In genomic region chr15:25415958-25416357, GRCm38 (mm10) we compare ENCODE assay signal across 13 mouse cellular contexts. TPM values are rescaled to one million over a fixed set of nuclear protein-coding genes. Genes with fewer than 3 reads are reported as not detected.
DNase-seq lines count a peak whose midpoint lies in the region; ATAC-seq lines count a peak whose summit lies in the region.
"Had no signal": no experiment of that assay in that cellular context is flagged by ENCODE, and none has a peak within 500 bp of the region (broad histone marks: within the 10 kb centered on the region; RNA-seq: fewer than 3 reads in every experiment).

No protein-coding gene starts in this region.

- no peaks in the 10 kb centered on the region for H3K36me3 ChIP-seq in forebrain, embryonic 16.5 days (ENCODE audit: control insufficient read depth, insufficient read depth)
- H3K36me3 ChIP-seq in midbrain, embryonic 11.5 days (ENCODE audit: control insufficient read depth, insufficient read depth, low read length) = no peaks in the 10 kb centered on the region
- H3K36me3 ChIP-seq: limb, embryonic 12.5 days had no signal

- intact Hi-C loops in left cerebral cortex, postnatal 10 days (cut with DNase I) = loop anchor here (2.0 to 10.0 kb wide), 5 partner anchors 121 to 765 kb away; no protein-coding TSS in a partner anchor

- 0 out of 2 replicates have a peak overlapping the region, but pooled peaks have one; percentile 31 for H3K27ac ChIP-seq in forebrain, embryonic 16.5 days (ENCODE audit: low read length)
- H3K27ac ChIP-seq in midbrain, embryonic 11.5 days (ENCODE audit: low read depth, low read length) = no peak overlapping the region; the same call in 1 of the 2 replicates
- H3K27ac ChIP-seq: limb, embryonic 12.5 days had no signal

- peak overlapping the region; percentile 76 for H3K4me2 ChIP-seq in forebrain, embryonic 16.5 days (ENCODE audit: low read length)
- peak overlapping the region; percentile 79 for H3K4me2 ChIP-seq in midbrain, embryonic 11.5 days
- H3K4me2 ChIP-seq: limb, embryonic 12.5 days; lung, embryonic 14.5 days had no signal

- WGBS in forebrain, embryonic 16.5 days = 18% methylated on average over 4 of the region's 4 CpGs
- WGBS in midbrain, embryonic 11.5 days = 35% methylated on average over 4 of the region's 4 CpGs

- no peak for ATAC-seq in forebrain, embryonic 16.5 days
- 0 out of 2 replicates have a peak, but pooled peaks have one; percentile 1 for ATAC-seq in midbrain, embryonic 11.5 days (ENCODE audit: low FRiP score)
- ATAC-seq: activated CD4-positive, CD25-positive, alpha-beta regulatory T cell, adult 4 months had no signal

- H3K4me3 ChIP-seq in forebrain, embryonic 16.5 days (replicated peaks; ENCODE audit: low read length) = peak overlapping the region; percentile 99
- H3K4me3 ChIP-seq in midbrain, embryonic 11.5 days (ENCODE audit: low read depth, low read length) = peak overlapping the region; percentile 97
- H3K4me3 ChIP-seq: limb, embryonic 12.5 days had no signal

- H3K9ac ChIP-seq in forebrain, embryonic 16.5 days (replicated peaks; ENCODE audit: low read depth, low read length) = peak overlapping the region; percentile 55
- peak overlapping the region; percentile 38 for H3K9ac ChIP-seq in midbrain, embryonic 11.5 days (ENCODE audit: low read length)
- H3K9ac ChIP-seq: limb, embryonic 12.5 days; lung, embryonic 14.5 days had no signal

- peaks cover under 1% of the 10 kb centered on the region; the same call in 1 of the 2 replicates for H3K9me3 ChIP-seq in forebrain, embryonic 16.5 days (ENCODE audit: control insufficient read depth, low read length)
- H3K9me3 ChIP-seq in midbrain, embryonic 11.5 days (ENCODE audit: control insufficient read depth, low read length) = no peaks in the 10 kb centered on the region
- H3K9me3 ChIP-seq: limb, embryonic 12.5 days had no signal

- peak; percentile 31 for DNase-seq in retina, postnatal 1 day
- DNase-seq in retina, embryonic 14.5 days (ENCODE audit: low spot score) = no peak
- peak; percentile 97 for DNase-seq in midbrain, embryonic 11.5 days (ENCODE audit: low spot score, missing footprints)
- DNase-seq in heart, postnatal 4 days = no peak
- DNase-seq in left cerebral cortex, postnatal 10 days (ENCODE audit: extremely low spot score in 1 of 2, low spot score in 2 of 2) = no peak
- no peak for DNase-seq in left cerebral cortex, adult 18-20 months (ENCODE audit: low spot score in 2 of 2)
- no peak for DNase-seq in gastrocnemius, adult 18-20 months (ENCODE audit: low spot score)
- DNase-seq: kidney, adult 9 months; lung, embryonic 14.5 days; thymus, postnatal 36 days had no signal

- H3K27me3 ChIP-seq in forebrain, embryonic 16.5 days (replicated peaks; ENCODE audit: control insufficient read depth, insufficient read depth, low read length) = no peaks in the 10 kb centered on the region
- H3K27me3 ChIP-seq in midbrain, embryonic 11.5 days (ENCODE audit: control insufficient read depth, insufficient read depth, low read length) = no peaks in the 10 kb centered on the region

- peaks cover 20% of the 10 kb centered on the region for H3K4me1 ChIP-seq in forebrain, embryonic 16.5 days (replicated peaks; ENCODE audit: control insufficient read depth, insufficient read depth, low read length)
- peaks cover 27% of the 10 kb centered on the region for H3K4me1 ChIP-seq in midbrain, embryonic 11.5 days (ENCODE audit: control insufficient read depth, insufficient read depth, low read length)
- H3K4me1 ChIP-seq: limb, embryonic 12.5 days had no signal

RNA-seq across cellular contexts. Expression of gene Basp1, which starts 2.4 kb away (rescaled TPM):
- 198 and 206 TPM in 2 replicates for polyA plus RNA-seq in forebrain, embryonic 16.5 days (2015; fragmentation: Nextera tagmentation; extraction: Ambion mirVana)
- 186 and 217 TPM in 2 replicates for polyA plus RNA-seq in midbrain, embryonic 11.5 days (2014; fragmentation: Nextera tagmentation; extraction: Ambion mirVana)
- total RNA-seq in heart, postnatal 4 days (2021) = 10 to 100 TPM; 13.7 to 15.5 TPM
- 1,000 to 10,000 TPM; 1,244 to 1,287 TPM for total RNA-seq in left cerebral cortex, postnatal 10 days (2021)
- 100 to 1,000 TPM; 630 to 642 TPM for total RNA-seq in left cerebral cortex, adult 18-20 months (2021)
- 1 to 10 TPM in 1 of 2 experiments, under 1 TPM in 1; 0.71 to 1.9 TPM for total RNA-seq in gastrocnemius, adult 18-20 months (2021)
- polyA plus RNA-seq: activated CD4-positive, CD25-positive, alpha-beta regulatory T cell, adult 4 months had no signal

Comparison
In these comparisons a context has a peak if more than half of its experiments do, and no peak if none do; other contexts are left out.
1. DNase-seq: peak in retina, postnatal 1 day (single experiment) and midbrain, embryonic 11.5 days (single experiment); none in retina, embryonic 14.5 days (single experiment), heart, postnatal 4 days (single experiment), left cerebral cortex, postnatal 10 days (0 of 2), left cerebral cortex, adult 18-20 months (0 of 2) and gastrocnemius, adult 18-20 months (single experiment).
2. RNA of gene Basp1, which starts 2.4 kb away (total RNA-seq): 1,244 to 1,287 TPM in left cerebral cortex, postnatal 10 days and 630 to 642 TPM in left cerebral cortex, adult 18-20 months; 13.7 to 15.5 TPM in heart, postnatal 4 days and 0.71 to 1.9 TPM in gastrocnemius, adult 18-20 months; every median in the first group is over 10 times any median in the second.